Mouse (Mus musculus) heart, embryonic 16.5 days (tissue): Measurements from ENCODE around the gene Slit3. TPM values are rescaled to one million over a fixed set of nuclear protein-coding genes. Genes with fewer than 3 reads are reported as not detected.

ENCODE experiments used
- ATAC-seq: fragments of 200-750 bp; cut with Nextera tagmentation; replicated peaks from 2 replicates; pipeline ENCODE4 v1.8.0; 2017; ENCODE audit warnings: moderate number of reproducible peaks; ENCODE audit not compliant: insufficient read depth, low FRiP score; ENCODE audit errors: extremely low read depth
- H3K27ac ChIP-seq: fragments of 300-500 bp; sonication (generic); 2 replicates; pipeline ENCODE4 v1.5.1; 2014; ENCODE audit warnings: mild to moderate bottlenecking, low read length, control low read depth, moderate library complexity
- H3K27me3 ChIP-seq: fragments of 300-500 bp; sonication (generic); 2 replicates; pipeline ENCODE4 v1.6.1; 2014; ENCODE audit warnings: low read length, mixed read lengths; ENCODE audit not compliant: control insufficient read depth, insufficient read depth
- H3K36me3 ChIP-seq: fragments of 300-500 bp; sonication (generic); 2 replicates; pipeline ENCODE4 v1.6.1; 2014; ENCODE audit not compliant: control insufficient read depth, insufficient read depth
- H3K4me1 ChIP-seq: fragments of 300-500 bp; sonication (generic); 2 replicates; pipeline ENCODE4 v1.6.1; 2014; ENCODE audit warnings: low read length, mixed read lengths; ENCODE audit not compliant: control insufficient read depth, insufficient read depth
- H3K4me2 ChIP-seq: fragments of 300-500 bp; sonication (generic); 2 replicates; pipeline ENCODE4 v1.6.1; 2014; ENCODE audit warnings: low read depth, mild to moderate bottlenecking, control low read depth, low read length
- H3K4me3 ChIP-seq: fragments of 300-500 bp; sonication (generic); 2 replicates; pipeline ENCODE4 v1.5.1; 2014; ENCODE audit warnings: mild to moderate bottlenecking, control low read depth, low read length
- H3K9ac ChIP-seq: fragments of 300-500 bp; sonication (generic); 2 replicates; pipeline ENCODE4 v1.6.1; 2014; ENCODE audit warnings: low read length, control low read depth
- H3K9me3 ChIP-seq: fragments of 300-500 bp; sonication (generic); replicated peaks from 2 replicates; pipeline ENCODE4 v1.6.1; 2016; ENCODE audit warnings: low read length; ENCODE audit not compliant: control insufficient read depth
- WGBS: fragments of 180-500 bp; shearing (Covaris S2); extraction: QIAGEN DNeasy Blood & Tissue Kit; methylation state at CpG from one replicate; pipeline ENCODE4 v1.1.7; 2014; 5-methylcytosine and 5-hydroxymethylcytosine counted together
- polyA plus RNA-seq: library from polyadenylated mRNA; unstranded; fragments of >200 nt; fragmentation: Nextera tagmentation; extraction: Ambion mirVana; gene quantifications from 2 replicates; pipeline ENCODE4 v1.2.1, GENCODE M21; 2015

Gene Slit3
- polyA plus RNA-seq, 1 experiment from 2014 or later: 7.8 TPM

DNA sequence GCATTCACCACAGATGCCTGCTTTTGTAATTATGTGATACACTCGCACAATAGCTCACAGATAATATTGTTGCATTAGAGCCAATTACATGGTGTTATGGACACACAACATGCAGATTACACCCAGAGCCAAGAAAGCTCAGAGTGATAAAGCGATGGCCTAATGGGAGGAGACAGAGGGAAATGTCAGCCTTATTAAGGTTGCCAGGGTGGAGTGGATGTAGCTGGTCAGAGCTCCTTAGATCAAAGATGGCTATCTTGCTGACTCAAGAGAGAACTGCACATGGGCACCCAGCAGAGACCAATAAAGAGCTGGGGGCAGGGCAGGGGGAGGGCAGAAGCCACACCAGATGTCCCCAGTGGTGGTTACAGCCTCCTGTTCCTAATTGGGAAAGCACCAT is 437.3 kb downstream of the Slit3 start:
- Histone ChIP-seq H3K27ac (no peak overlapping the region), H3K9ac (no peak overlapping the region), H3K9me3 (no peaks in the 10 kb centered on the region), H3K4me3 (no peak overlapping the region), H3K4me2 (no peak overlapping the region), H3K4me1 (no peaks in the 10 kb centered on the region), H3K36me3 (no peaks in the 10 kb centered on the region), H3K27me3 (peaks cover 6% of the 10 kb centered on the region; the same call in 1 of the 2 replicates)
- no peak for ATAC-seq
- WGBS: 74% methylated on average over 2 of the region's 2 CpGs

DNA sequence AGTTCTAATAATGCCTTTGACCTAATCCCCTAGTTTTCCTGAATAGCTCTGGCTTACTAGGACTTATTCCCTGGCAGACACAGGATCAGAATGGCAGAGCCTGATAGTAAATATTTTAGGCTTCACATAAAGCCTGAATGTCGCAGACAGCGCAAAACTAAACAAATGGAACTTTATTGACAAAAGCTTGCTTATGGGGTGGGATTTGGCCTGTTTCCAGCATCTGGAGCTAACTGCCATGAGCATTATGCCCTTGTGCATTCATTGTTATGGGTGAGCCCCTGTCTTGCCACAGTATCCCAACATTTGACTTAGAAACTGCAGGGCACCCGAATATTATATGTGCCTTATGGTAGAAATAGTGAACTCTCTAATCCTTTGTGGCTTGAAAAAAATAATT is 438.4 kb downstream of the Slit3 start:
- Histone ChIP-seq H3K4me2 (no peak overlapping the region), H3K9me3 (no peaks in the 10 kb centered on the region), H3K4me3 (no peak overlapping the region), H3K9ac (no peak overlapping the region), H3K4me1 (0 out of 2 replicates have a peak, but pooled peaks cover 3% of the 10 kb centered on the region), H3K36me3 (no peaks in the 10 kb centered on the region), H3K27ac (no peak overlapping the region), H3K27me3 (peaks cover 6% of the 10 kb centered on the region; the same call in 1 of the 2 replicates)
- WGBS: 87% methylated on average over 3 of the region's 3 CpGs
- ATAC-seq: no peak

DNA sequence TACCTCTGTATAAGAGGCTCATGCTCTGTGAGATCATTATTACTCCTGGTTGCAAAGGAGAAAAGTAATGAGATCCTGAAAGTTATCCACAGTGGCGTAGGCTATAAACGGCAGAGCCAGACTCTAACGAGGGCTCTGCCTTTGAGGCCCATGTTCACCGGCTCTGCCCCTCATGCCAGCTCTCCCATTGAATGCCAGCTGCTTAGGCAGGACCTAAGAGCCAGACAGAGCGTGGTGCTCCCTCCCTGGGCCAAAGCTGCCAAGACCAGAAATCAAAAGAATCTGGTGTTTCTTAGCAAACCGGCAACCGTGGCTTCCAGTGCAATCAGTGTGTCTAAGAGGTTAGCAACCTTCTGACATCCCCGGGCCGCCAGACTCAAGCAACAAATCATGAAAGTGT is 440.7 kb downstream of the Slit3 start:
- Histone ChIP-seq H3K4me3 (no peak overlapping the region), H3K9me3 (no peaks in the 10 kb centered on the region), H3K36me3 (no peaks in the 10 kb centered on the region), H3K27ac (no peak overlapping the region), H3K4me2 (no peak overlapping the region), H3K27me3 (peaks cover 6% of the 10 kb centered on the region; the same call in 1 of the 2 replicates), H3K4me1 (peaks cover 14% of the 10 kb centered on the region), H3K9ac (no peak overlapping the region)
- WGBS: 83% methylated on average over 9 of the region's 9 CpGs
- ATAC-seq: no peak

DNA sequence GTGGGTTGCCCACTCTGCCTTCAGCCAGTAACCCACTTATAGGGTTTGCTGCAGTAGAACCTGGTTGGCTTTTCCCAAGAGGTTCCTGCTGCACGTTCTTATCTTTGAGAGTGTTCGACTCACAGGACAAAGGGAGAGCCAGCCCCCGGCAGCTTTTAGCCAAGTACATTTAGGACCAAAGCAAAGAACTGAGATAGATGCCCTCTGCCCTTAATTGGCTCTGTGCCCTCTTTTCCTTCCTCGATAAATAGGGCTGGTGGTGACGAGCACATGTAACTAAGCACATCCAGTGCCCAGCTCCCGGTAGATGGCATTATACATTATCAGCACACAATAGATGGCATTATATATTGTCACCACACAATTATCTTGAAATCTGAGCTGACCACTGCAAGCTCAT is 444.3 kb downstream of the Slit3 start:
- H3K4me1 ChIP-seq: peaks cover 18% of the 10 kb centered on the region
- 0 out of 2 replicates have a peak overlapping the region, but pooled peaks have one; percentile 12 for H3K4me2 ChIP-seq
- peaks cover 6% of the 10 kb centered on the region for H3K27me3 ChIP-seq
- no peak overlapping the region for H3K4me3 ChIP-seq
- no peak overlapping the region for H3K9ac ChIP-seq
- ATAC-seq: peak; percentile 78
- H3K9me3 ChIP-seq: no peaks in the 10 kb centered on the region
- H3K36me3 ChIP-seq: no peaks in the 10 kb centered on the region
- 17% methylated on average over 6 of the region's 6 CpGs for WGBS
- H3K27ac ChIP-seq: 0 out of 2 replicates have a peak overlapping the region, but pooled peaks have one; percentile 9

DNA sequence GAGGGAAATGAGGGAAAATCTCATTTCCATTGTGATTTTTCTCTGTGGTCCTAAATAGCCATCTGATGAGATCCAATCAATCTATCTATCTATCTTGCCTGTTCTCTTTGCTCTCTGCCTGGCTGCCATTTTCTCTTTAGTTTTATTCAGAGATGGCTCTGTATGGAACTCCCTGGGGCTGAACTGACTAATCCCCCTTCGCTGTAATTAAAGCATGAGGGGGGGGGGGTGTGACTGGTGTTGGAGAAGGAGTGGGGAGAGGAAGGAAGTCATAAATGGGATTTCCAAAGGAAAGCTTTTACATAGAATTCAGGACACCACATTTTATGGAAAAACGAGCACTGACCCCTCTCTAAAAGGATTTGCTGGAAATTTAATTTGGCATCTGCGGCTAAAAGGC is 445.7 kb downstream of the Slit3 start:
- H3K9ac ChIP-seq: no peak overlapping the region
- no peak overlapping the region for H3K4me2 ChIP-seq
- H3K4me3 ChIP-seq: no peak overlapping the region
- H3K27me3 ChIP-seq: peaks cover 2% of the 10 kb centered on the region
- ATAC-seq: no peak
- H3K36me3 ChIP-seq: no peaks in the 10 kb centered on the region
- peaks cover 18% of the 10 kb centered on the region for H3K4me1 ChIP-seq
- WGBS: 66% methylated on average over 3 of the region's 3 CpGs
- no peak overlapping the region for H3K27ac ChIP-seq
- H3K9me3 ChIP-seq: no peaks in the 10 kb centered on the region

DNA sequence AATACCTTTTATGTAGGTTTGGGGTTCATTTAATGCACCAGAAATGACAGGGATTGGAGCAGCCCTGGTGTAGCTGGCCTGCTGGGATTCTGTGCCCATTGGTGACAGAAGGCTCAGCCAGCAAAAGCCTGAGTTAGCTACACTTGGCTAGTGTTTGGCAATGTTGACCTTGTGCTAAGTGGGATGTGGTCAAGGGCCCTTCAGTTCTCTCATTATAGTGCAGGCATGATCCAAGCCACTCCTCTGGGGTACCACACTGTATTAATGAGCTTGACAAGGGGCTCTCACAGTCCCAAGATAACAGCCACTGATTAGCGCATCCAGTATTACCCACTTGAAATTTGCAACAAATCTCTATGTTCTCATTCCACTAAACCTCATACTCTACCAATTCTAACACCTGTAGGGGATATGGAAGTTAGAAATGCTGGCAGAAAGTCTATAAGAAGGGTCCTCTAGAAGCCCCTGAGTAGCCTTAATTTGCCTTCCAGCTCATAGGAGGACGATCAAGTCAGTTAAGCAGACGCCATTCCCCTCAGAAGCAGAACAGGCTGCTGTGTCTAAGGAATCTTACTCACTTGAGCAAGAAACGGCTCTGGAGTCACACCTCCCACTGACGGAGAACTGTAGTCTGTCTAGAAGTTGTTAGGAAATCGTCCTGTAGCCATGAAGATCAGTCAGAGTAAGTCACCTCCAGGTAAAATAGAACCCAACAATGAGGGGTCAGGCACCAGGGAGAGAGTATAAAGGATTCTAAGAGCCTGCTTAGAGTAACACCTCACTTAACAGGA is 448.3 kb downstream of the Slit3 start:
- Histone ChIP-seq H3K36me3 (no peaks in the 10 kb centered on the region), H3K27me3 (peaks cover 4% of the 10 kb centered on the region; the same call in 1 of the 2 replicates), H3K9me3 (no peaks in the 10 kb centered on the region), H3K4me3 (no peak overlapping the region), H3K4me1 (peaks cover 19% of the 10 kb centered on the region), H3K4me2 (no peak overlapping the region), H3K27ac (peak overlapping the region; percentile 7; the same call in 1 of the 2 replicates), H3K9ac (no peak overlapping the region)
- WGBS: 50% methylated on average over 6 of the region's 6 CpGs
- no peak for ATAC-seq

DNA sequence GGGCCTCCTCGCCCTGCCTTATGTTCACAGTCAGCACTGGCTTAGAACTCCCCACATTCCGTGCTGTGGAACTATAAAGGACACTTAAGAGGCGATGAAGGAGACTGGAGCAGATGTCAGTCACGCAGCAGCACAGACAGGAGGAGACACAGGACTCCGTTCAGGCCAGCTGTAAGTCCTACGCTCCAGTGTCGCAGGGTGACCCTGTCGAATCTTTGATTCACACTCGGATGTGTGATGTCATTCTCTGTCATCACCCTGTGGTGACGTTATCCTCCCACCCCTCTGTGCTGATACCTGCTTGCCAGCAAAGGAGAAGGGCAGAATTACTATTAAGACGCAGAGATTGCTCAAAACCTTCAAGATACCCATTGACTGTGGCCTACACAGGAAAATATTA is 448.9 kb downstream of the Slit3 start:
- Histone ChIP-seq H3K4me1 (peaks cover 16% of the 10 kb centered on the region), H3K4me2 (no peak overlapping the region), H3K27ac (no peak overlapping the region), H3K27me3 (peaks cover 4% of the 10 kb centered on the region; the same call in 1 of the 2 replicates), H3K36me3 (no peaks in the 10 kb centered on the region), H3K9me3 (no peaks in the 10 kb centered on the region), H3K4me3 (no peak overlapping the region), H3K9ac (no peak overlapping the region)
- WGBS: 43% methylated on average over 11 of the region's 11 CpGs
- no peak for ATAC-seq

DNA sequence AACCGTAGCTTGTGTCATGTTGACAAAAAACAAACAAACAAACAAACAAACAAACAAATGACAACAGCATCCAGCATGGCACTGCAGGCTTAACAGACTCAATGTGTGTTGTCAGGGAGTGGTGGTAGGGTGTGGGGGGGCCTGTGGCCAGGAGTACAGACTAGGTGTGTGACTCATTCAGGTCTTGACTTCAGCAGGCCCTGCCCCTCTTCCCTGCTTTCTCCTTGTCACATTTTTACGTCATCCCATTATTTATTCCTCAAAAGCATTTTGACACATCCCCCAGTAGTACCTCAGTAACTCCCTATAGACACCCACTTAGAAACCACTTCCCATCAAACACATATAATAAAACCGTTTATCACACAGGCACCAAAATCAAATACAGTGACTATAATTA is 450.9 kb downstream of the Slit3 start:
- peaks cover 7% of the 10 kb centered on the region for H3K4me1 ChIP-seq
- H3K4me3 ChIP-seq: no peak overlapping the region
- no peaks in the 10 kb centered on the region for H3K9me3 ChIP-seq
- no peaks in the 10 kb centered on the region for H3K36me3 ChIP-seq
- no peak for ATAC-seq
- peaks cover 4% of the 10 kb centered on the region; the same call in 1 of the 2 replicates for H3K27me3 ChIP-seq
- WGBS: 74% methylated on average over 3 of the region's 3 CpGs
- no peak overlapping the region for H3K4me2 ChIP-seq
- no peak overlapping the region for H3K9ac ChIP-seq
- no peak overlapping the region for H3K27ac ChIP-seq

DNA sequence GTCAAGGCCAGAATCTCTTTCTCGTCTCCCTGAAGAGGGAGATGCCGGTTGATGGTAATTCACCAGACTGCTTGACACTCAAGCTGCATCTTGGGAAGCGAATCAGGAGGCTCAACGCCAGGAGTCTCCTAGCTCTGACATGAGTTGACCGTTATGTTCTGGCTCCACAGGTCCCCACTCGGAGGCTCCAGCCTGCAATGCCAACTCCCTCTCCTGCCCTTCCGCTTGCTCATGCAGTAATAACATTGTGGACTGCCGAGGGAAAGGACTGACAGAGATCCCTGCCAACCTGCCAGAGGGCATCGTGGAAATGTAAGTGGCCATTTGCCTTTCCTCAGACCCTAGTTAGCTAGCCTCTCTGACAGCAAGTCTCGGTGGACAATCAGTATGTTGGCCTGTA is 457.8 kb downstream of the Slit3 start:
- no peaks in the 10 kb centered on the region for H3K36me3 ChIP-seq
- H3K27ac ChIP-seq: no peak overlapping the region
- H3K4me3 ChIP-seq: no peak overlapping the region
- WGBS: 89% methylated on average over 10 of the region's 10 CpGs
- H3K27me3 ChIP-seq: no peaks in the 10 kb centered on the region
- no peaks in the 10 kb centered on the region for H3K4me1 ChIP-seq
- no peaks in the 10 kb centered on the region for H3K9me3 ChIP-seq
- no peak overlapping the region for H3K4me2 ChIP-seq
- no peak for ATAC-seq
- no peak overlapping the region for H3K9ac ChIP-seq
